Mouse (Mus musculus) heart, embryonic 14.5 days (tissue): ENCODE measurements around the gene Cebpg. TPM values are rescaled to one million over a fixed set of nuclear protein-coding genes. Genes with fewer than 3 reads are reported as not detected.
A peak's percentile ranks its signal among the peaks of the same experiment; 100 is the strongest.

Experiments
- ATAC-seq: fragments of 200-750 bp; cut with Nextera tagmentation; 2 replicates; pipeline ENCODE4 v1.8.0; 2017; ENCODE audit warnings: low read depth, moderate TSS enrichment; ENCODE audit not compliant: insufficient number of reproducible peaks, insufficient read depth, low FRiP score
- H3K27ac ChIP-seq, 2 experiments: fragments of 200-500 bp in 1 of 2; fragments of 300-500 bp in 1 of 2; sonication (generic) in 1 of 2; replicated peaks in 1 of 2; 2 replicates each; pipeline ENCODE4 v1.5.1; 2012 to 2014; ENCODE audit warnings: low read depth in 2 of 2, low read length in 2 of 2, control low read depth in 1 of 2, mild to moderate bottlenecking in 1 of 2, mixed read lengths in 1 of 2; ENCODE audit not compliant: control insufficient read depth in 1 of 2, insufficient read depth in 1 of 2
- H3K27me3 ChIP-seq: fragments of 300-500 bp; sonication (generic); 2 replicates; pipeline ENCODE4 v1.6.1; 2014; ENCODE audit warnings: mild to moderate bottlenecking, low read length, control low read depth; ENCODE audit not compliant: control insufficient read depth, insufficient read depth
- H3K36me3 ChIP-seq: fragments of 300-500 bp; sonication (generic); 2 replicates; pipeline ENCODE4 v1.6.1; 2014; ENCODE audit warnings: mild to moderate bottlenecking, control low read depth, low read length, mixed read lengths; ENCODE audit not compliant: control insufficient read depth, insufficient read depth
- H3K4me1 ChIP-seq, 2 experiments: fragments of 200-500 bp in 1 of 2; fragments of 300-500 bp in 1 of 2; sonication (generic) in 1 of 2; 2 replicates each; pipeline ENCODE4 v1.6.1; 2012 to 2014; ENCODE audit warnings: low read length in 2 of 2, control low read depth in 1 of 2, mixed read lengths in 1 of 2; ENCODE audit not compliant: control insufficient read depth in 2 of 2, insufficient read depth in 2 of 2
- H3K4me2 ChIP-seq: fragments of 300-500 bp; sonication (generic); 2 replicates; pipeline ENCODE4 v1.6.1; 2014; ENCODE audit warnings: mild to moderate bottlenecking, low read length
- H3K4me3 ChIP-seq, 2 experiments: fragments of 200-500 bp in 1 of 2; fragments of 300-500 bp in 1 of 2; sonication (generic) in 1 of 2; 2 replicates each; pipeline ENCODE4 v1.5.1; 2012 to 2014; ENCODE audit warnings: low read length in 2 of 2, mild to moderate bottlenecking in 2 of 2, control low read depth in 1 of 2, low read depth in 1 of 2, moderate library complexity in 1 of 2; ENCODE audit not compliant: control insufficient read depth in 1 of 2, insufficient read depth in 1 of 2
- H3K9ac ChIP-seq: fragments of 300-500 bp; sonication (generic); 2 replicates; pipeline ENCODE4 v1.6.1; 2014; ENCODE audit warnings: mild to moderate bottlenecking, low read length
- H3K9me3 ChIP-seq: fragments of 300-500 bp; sonication (generic); 2 replicates; pipeline ENCODE4 v1.6.1; 2016; ENCODE audit warnings: low read length, control low read depth; ENCODE audit not compliant: control insufficient read depth
- WGBS: fragments of 180-500 bp; shearing (Covaris S2); extraction: QIAGEN DNeasy Blood & Tissue Kit; methylation state at CpG from one replicate; pipeline ENCODE4 v1.1.7; 2014; 5-methylcytosine and 5-hydroxymethylcytosine counted together
- polyA plus RNA-seq: library from polyadenylated mRNA; unstranded; fragments of >200 nt; fragmentation: Nextera tagmentation; extraction: Ambion mirVana; gene quantifications from 2 replicates; pipeline ENCODE4 v1.2.1, GENCODE M21; 2014

The Cebpg gene
- polyA plus RNA-seq, result 15.7 and 18.3 TPM in 2 replicates

DNA sequence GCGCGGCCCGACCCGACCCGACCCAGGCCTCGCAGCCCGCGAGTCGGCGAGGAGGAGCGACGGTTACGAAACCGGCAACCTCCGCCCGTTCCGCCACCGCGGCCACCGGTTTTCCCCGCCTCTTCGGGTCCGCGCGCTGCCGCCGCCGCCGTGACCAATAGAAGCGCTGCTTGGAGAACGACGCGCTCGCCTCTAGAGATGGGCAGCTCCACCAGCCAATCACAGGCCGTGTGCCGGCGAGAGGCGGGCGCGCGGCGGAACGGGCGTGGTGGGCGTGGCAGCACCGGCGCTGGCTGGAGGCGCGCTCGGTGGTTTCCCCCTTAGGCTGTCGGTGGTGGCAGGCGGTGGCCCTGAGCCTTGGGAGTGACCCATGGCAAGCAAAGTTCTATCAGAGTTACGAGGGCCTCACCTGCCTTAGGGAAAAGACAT is at the start of gene Cebpg:
Gene Cebpg (minus strand): TSS at position 138 of the 429 bp plus-strand sequence.
- H3K27me3 ChIP-seq, result no peaks in the 10 kb centered on the region
- ATAC-seq, result peak; percentile 97
- H3K4me2 ChIP-seq, result peak within 1 kb of the TSS; percentile 92
- H3K36me3 ChIP-seq, result no peaks in the 10 kb centered on the region
- under 1% methylated on average over 53 of the region's 53 CpGs for WGBS
- H3K9ac ChIP-seq, result peak within 1 kb of the TSS; percentile 92
- no peaks in the 10 kb centered on the region for H3K9me3 ChIP-seq
- peak within 1 kb of the TSS; percentile 87 to 98 for H3K4me3 ChIP-seq
- peaks cover 2 to 16% of the 10 kb centered on the region in 2 experiments; a peak in 3 of 4 replicates for H3K4me1 ChIP-seq
- peak within 1 kb of the TSS; percentile 50 to 88 for H3K27ac ChIP-seq

DNA sequence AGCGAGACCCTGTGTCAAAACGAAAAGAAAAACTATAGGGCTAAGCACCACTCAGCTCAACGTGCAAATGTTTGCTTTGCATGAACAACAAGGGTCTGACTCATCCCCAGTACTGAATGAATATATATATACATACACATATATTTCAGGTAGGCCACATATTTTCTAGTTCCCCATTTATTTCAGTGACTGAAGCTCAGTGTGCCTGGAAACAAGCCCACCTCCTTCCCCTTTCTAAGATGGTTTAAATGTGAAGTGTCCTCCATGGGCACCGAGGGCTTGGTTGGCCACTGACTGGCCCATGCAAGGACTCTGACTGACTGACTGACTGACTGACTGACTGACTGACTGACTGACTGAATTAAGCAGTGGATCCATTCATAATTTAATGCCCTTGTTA is 43.2 kb upstream of the Cebpg start:
- Histone ChIP-seq H3K4me3 (no peak overlapping the region), H3K9ac (no peak overlapping the region), H3K27ac (no peak overlapping the region), H3K4me1 (no peaks in the 10 kb centered on the region), H3K4me2 (no peak overlapping the region), H3K27me3 (no peaks in the 10 kb centered on the region), H3K36me3 (no peaks in the 10 kb centered on the region), H3K9me3 (no peaks in the 10 kb centered on the region)
- WGBS, result 89% methylated on average over 4 of the region's 4 CpGs
- ATAC-seq, result no peak

DNA sequence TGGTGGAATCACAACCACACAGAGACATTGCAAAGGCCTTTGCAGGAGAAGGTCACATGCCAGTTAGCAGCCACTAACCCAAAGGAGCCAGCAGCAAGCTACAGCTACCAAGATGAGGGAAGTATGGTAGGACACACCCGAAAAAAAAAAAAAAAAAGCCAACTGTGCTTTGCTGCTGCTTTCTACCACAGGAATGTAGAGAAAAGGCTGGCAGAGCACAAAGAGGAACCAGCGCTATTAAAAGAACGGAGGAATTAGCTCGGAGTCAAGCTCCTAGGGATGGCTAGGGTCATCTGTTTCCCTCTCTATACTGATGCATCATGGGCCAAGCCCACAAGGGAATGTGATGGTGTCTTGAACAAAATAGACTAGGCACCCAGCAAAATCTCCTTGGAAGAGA is 42.4 kb upstream of the Cebpg start:
- H3K36me3 ChIP-seq, result no peaks in the 10 kb centered on the region
- 47% methylated on average over 4 of the region's 4 CpGs for WGBS

DNA sequence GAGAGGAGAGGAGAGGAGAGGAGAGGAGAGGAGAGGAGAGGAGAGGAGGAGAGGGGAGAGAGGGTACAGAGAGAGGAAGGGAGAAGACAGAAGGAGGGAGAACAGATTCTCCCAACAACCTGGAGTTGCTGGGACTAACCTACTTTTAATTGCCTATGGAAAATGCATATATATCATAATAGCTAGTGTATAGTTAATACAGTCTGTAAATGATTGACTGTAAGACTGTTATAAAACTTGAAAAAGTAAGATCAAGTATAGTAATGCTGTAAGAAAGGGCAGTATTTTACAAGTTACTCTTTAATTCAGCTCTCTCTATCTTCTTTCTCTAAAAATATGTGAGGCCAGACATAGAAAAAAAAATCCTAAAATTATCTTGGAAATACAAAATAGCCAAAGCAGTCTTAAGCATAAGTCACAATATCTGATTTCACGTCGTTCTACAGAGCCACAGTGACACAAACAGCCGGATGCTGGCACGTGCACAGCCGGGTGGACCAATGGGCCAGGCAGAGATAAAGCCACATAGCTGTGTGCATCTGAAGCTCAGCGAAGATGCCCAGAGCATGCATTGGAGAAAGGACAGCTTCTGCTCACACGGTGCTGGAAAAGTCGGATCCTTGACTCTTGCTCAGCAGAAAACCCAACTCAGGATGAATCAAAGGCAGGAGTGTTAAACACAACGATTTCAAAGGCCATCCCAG is 38.8 kb upstream of the Cebpg start:
- Histone ChIP-seq H3K27me3 (no peaks in the 10 kb centered on the region), H3K27ac (no peak overlapping the region), H3K9ac (no peak overlapping the region), H3K4me2 (no peak overlapping the region), H3K4me3 (no peak overlapping the region), H3K4me1 (no peaks in the 10 kb centered on the region), H3K36me3 (no peaks in the 10 kb centered on the region), H3K9me3 (no peaks in the 10 kb centered on the region)
- 63% methylated on average over 9 of the region's 9 CpGs for WGBS
- no peak for ATAC-seq

More for the DNA sequence above, 42.4 kb upstream of the Cebpg start:
- H3K4me2 ChIP-seq, result no peak overlapping the region
- H3K4me1 ChIP-seq, result no peaks in the 10 kb centered on the region
- no peaks in the 10 kb centered on the region for H3K9me3 ChIP-seq
- H3K4me3 ChIP-seq, result no peak overlapping the region
- no peaks in the 10 kb centered on the region for H3K27me3 ChIP-seq
- no peak for ATAC-seq
- H3K9ac ChIP-seq, result no peak overlapping the region
- no peak overlapping the region for H3K27ac ChIP-seq

DNA sequence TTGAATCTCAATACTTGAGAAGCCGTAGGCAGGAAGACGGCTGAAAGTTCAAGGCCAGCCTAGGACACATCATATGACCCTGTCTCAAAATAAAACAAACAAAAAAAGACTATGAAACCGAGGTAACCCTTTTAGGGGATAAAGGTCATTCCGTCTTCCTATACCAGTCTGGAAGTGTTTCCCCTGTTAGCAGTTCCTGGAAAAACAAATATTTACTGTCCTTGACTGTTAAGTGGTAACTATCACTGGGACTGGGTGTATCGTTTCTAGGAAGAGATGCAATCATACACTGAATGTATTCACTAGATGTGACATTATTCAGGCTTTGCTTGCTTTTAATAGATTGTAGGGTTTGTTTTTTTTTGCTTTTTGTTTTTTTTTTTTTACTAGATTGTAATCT is 34.2 kb upstream of the Cebpg start:
- Histone ChIP-seq H3K9ac (no peak overlapping the region), H3K27me3 (no peaks in the 10 kb centered on the region), H3K4me2 (no peak overlapping the region), H3K36me3 (no peaks in the 10 kb centered on the region), H3K4me1 (peaks cover 3 to 5% of the 10 kb centered on the region in 2 experiments; a peak in 1 of 4 replicates), H3K27ac (no peak overlapping the region), H3K4me3 (no peak overlapping the region), H3K9me3 (no peaks in the 10 kb centered on the region)
- no peak for ATAC-seq
- WGBS, result 74% methylated on average over 5 of the region's 5 CpGs

DNA sequence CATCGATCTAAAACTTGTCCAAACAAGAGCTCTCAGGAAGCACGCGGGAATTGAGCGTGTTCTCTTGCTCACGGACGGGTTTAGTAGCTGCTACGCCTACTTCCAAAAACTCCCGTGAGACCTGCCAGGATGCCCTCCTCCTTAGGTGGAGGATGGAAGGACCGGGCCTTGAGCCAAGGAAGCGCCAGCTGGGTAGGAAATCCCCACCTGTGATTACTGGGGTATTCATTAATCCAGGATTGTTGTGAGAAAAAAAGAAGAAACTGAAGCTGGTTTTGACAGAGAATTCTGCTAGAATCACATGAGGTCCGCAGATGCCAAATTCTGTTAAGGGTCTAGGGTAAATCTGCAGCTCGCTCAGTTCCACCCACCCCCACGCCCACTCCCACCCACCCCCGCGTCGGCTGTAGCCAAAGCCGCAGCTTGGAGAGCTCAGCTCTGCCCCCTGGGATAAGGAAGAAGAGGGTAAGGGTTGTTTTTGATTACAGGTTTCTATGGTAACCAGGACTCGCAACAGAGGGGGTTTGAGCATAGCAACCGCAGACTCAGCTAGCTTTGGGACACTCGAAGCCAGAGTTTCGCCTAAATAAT is 30.0 kb upstream of the Cebpg start:
- Histone ChIP-seq H3K9ac (peak overlapping the region; percentile 38; the same call in 1 of the 2 replicates), H3K36me3 (no peaks in the 10 kb centered on the region), H3K4me3 (peak overlapping the region; percentile 4 to 23), H3K27me3 (peaks cover 3% of the 10 kb centered on the region; the same call in 1 of the 2 replicates), H3K4me1 (peaks cover 6 to 9% of the 10 kb centered on the region in 2 experiments; a peak in 2 of 4 replicates), H3K4me2 (peak overlapping the region; percentile 62), H3K9me3 (no peaks in the 10 kb centered on the region), H3K27ac (no peak overlapping the region)
- no peak for ATAC-seq
- 3% methylated on average over 21 of the region's 21 CpGs for WGBS

DNA sequence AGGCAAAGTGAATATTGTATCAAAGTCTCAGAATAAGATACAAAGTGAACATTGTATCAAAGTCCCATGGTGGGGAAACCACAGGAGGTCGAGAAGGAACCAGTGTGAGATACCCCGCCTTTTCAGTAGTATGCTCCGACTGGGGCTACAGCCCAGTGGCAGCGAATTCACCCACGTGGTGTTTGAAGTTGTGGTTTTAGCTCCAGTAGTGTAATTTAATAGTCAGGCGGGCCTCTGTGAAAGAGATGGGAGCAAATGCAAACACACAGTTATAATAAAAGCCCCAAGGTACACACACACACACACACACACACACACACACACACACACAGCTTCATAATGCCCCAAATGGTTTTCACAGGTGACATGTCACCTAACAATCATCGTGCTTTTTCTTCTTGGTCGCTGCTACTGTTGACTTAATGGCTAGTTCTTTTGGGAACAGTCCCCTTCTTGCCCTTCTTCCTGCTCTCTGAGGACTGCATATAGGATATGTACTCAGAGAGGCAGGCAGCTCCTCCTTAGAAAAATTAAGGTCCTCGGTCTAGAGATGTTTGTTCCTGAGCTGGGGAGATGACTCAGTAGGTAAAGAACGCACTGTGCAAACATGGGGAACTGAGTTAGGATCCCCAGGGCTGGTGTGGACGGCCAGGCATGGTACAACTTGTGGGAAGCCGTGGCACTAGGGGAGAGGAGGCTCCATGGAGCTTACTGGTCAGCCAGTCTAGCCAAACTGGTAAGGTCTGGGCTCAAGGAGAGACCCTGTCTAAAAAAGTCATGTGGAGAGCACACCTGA is 28.4 kb upstream of the Cebpg start:
- peaks cover 6 to 9% of the 10 kb centered on the region in 2 experiments; a peak in 2 of 4 replicates for H3K4me1 ChIP-seq
- H3K4me2 ChIP-seq, result no peak overlapping the region
- no peak overlapping the region for H3K27ac ChIP-seq
- H3K9ac ChIP-seq, result no peak overlapping the region
- no peak for ATAC-seq
- 74% methylated on average over 12 of the region's 12 CpGs for WGBS
- H3K36me3 ChIP-seq, result no peaks in the 10 kb centered on the region
- no peak overlapping the region for H3K4me3 ChIP-seq
- peaks cover 3% of the 10 kb centered on the region; the same call in 1 of the 2 replicates for H3K27me3 ChIP-seq
- no peaks in the 10 kb centered on the region for H3K9me3 ChIP-seq
